Mouse (Mus musculus): Measurements from ENCODE around the gene Elk3.

DNA sequence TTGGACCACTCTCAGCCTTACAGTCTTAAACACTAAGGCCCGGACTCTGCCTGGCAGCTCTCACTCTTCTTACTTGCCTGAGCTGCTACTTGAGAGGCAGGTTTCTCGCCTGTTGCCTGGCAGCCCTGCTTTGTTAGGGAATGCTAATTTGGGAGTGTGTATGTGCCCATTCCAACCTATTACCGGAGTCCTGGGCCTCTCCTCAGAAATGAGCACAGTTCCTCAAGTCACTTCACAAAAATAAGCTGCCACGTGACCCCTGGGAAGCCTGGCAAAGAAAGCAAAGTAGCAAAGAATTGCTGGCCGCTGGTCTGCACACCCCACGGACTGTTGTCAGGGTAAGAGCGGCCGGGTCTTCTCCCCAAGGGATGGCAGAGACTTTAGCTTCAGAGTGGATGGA, 47.5 kb downstream of the Elk3 start:
- TF ChIP-seq POLR2A (IDR thresholded peaks at IDR 0.05; ENCODE audit: low read depth, low read length) (no peak), CTCF (IDR thresholded peaks at IDR 0.05; ENCODE audit: borderline replicate concordance, insufficient read depth, low read length) (no peak)
